Mouse (Mus musculus) ES-Bruce4 (cell line): ENCODE results near the gene Rph3a.

Experiments
- CTCF ChIP-seq: IDR thresholded peaks from one replicate; pipeline ENCODE4 v1.8.1; 2011; ENCODE audit warnings: low read depth, low read length
- EP300 ChIP-seq: IDR thresholded peaks from 2 replicates; pipeline ENCODE4 v1.6.1; 2011; ENCODE audit warnings: low read depth, low read length; ENCODE audit not compliant: insufficient read depth
- POLR2A ChIP-seq: IDR thresholded peaks from one replicate; pipeline ENCODE4 v1.8.1; 2011; ENCODE audit warnings: low read length; ENCODE audit not compliant: insufficient read depth

DNA sequence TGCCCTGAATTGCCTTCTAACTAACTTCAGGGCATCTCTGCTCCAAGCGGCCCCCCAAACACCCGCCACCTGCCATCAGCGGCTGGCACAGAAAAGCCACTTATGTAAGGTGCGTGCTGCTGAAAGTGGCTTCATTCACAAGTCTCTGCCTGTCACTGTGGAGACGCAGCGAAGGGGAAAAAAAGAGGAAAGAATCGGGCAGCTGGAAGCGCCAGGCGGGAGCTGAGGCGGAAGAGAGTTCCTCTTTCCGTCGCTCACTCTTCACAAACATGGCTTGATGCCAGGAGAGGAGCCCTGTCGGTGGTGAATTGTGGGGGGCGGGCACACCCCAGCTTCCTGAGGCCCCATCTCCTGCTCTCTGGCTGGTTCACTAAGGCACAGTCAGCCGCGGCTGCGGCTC is 6.1 kb downstream of the Rph3a start:
- TF ChIP-seq CTCF (no peak), POLR2A (no peak), EP300 (no peak)
